Mouse (Mus musculus): ENCODE measurements around the gene Klrb1c.
"Not testable (repeated sequence)": the region's sequence is repeated elsewhere in the genome, so short reads cannot be mapped to it uniquely, and the experiment has no call there.

Klrb1c gene

GRCm38 (mm10) chr6:128797936-128798771 lies 9.1 kb upstream of the Klrb1c start:
- no peak for DNase-seq (ENCODE audit: low spot score)

- DNase-seq (ENCODE audit: low spot score), result no peak
Observed at GRCm38 (mm10) chr6:128797185-128797905, 8.3 kb upstream of the Klrb1c start.

- no peak for DNase-seq (ENCODE audit: low spot score)
Observed at GRCm38 (mm10) chr6:128796321-128796955, 7.4 kb upstream of the Klrb1c start.

- no peak for DNase-seq (ENCODE audit: low spot score)
Observed at GRCm38 (mm10) chr6:128793734-128794133, 4.7 kb upstream of the Klrb1c start.

- DNase-seq (ENCODE audit: low spot score), result not testable (repeated sequence)
Observed at GRCm38 (mm10) chr6:128790491-128790994, 1.5 kb upstream of the Klrb1c start.

GRCm38 (mm10) chr6:128788517-128788916 lies 498 bp downstream of the Klrb1c start:
- no peak for DNase-seq (ENCODE audit: low spot score)

- not testable (repeated sequence) for DNase-seq (ENCODE audit: low spot score)
Observed at GRCm38 (mm10) chr6:128786396-128786795, 2.6 kb downstream of the Klrb1c start.

- no peak for DNase-seq (ENCODE audit: low spot score)
Observed at GRCm38 (mm10) chr6:128769481-128770253, 19.3 kb downstream of the Klrb1c start.

GRCm38 (mm10) chr6:128768047-128768446 lies 21.0 kb downstream of the Klrb1c start:
- DNase-seq (ENCODE audit: low spot score), result no peak

- DNase-seq (ENCODE audit: low spot score), result not testable (repeated sequence)
Observed at GRCm38 (mm10) chr6:128766486-128767254, 22.3 kb downstream of the Klrb1c start.

GRCm38 (mm10) chr6:128765211-128765610 lies 23.8 kb downstream of the Klrb1c start:
- no peak for DNase-seq (ENCODE audit: low spot score)

GRCm38 (mm10) chr6:128764598-128764997 lies 24.4 kb downstream of the Klrb1c start:
- no peak for DNase-seq (ENCODE audit: low spot score)

GRCm38 (mm10) chr6:128763736-128764523 lies 25.1 kb downstream of the Klrb1c start:
- DNase-seq (ENCODE audit: low spot score), result peak; percentile 96

- not testable (repeated sequence) for DNase-seq (ENCODE audit: low spot score)
Observed at GRCm38 (mm10) chr6:128762892-128763670, 25.9 kb downstream of the Klrb1c start.

- DNase-seq (ENCODE audit: low spot score), result no peak
Observed at GRCm38 (mm10) chr6:128761144-128761540, 27.9 kb downstream of the Klrb1c start.

GRCm38 (mm10) chr6:128760416-128761143 lies 28.4 kb downstream of the Klrb1c start:
- DNase-seq (ENCODE audit: low spot score), result peak; percentile 90

GRCm38 (mm10) chr6:128760016-128760415 lies 29.0 kb downstream of the Klrb1c start:
- peak; percentile 84 for DNase-seq (ENCODE audit: low spot score)

GRCm38 (mm10) chr6:128759221-128759950 lies 29.6 kb downstream of the Klrb1c start:
- DNase-seq (ENCODE audit: low spot score), result no peak
